In the genomic region with DNA sequence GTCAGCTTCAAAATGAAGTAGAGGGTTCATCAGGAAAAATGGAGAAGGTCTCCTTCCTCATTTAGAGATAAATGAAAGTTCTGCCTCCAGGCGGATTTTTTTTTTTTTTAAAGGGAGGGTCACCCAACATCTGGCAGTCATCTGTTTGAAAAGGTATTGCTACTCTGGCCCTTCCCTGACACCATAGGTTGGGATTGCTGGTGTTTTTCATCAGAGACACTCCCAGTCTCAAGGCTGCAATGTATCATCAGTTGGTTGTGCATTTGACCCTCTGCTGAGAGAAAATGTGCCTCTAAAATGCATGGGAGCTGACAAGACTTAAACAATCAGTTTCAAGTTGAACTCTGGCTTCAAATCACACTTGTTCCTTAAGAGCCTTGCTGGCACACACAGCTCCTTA, we compare ENCODE assay signal across 23 mouse cellular contexts.
A peak's percentile ranks its signal among the peaks of the same experiment; 100 is the strongest.
DNase-seq lines count a peak whose midpoint lies in the region; TF ChIP-seq lines count a peak whose summit lies in the region.
"Had no signal": no experiment of that assay in that cellular context is flagged by ENCODE, and none has a peak within 500 bp of the region (broad histone marks: within the 10 kb centered on the region; RNA-seq: fewer than 3 reads in every experiment).

No protein-coding gene starts in this region.

- no peaks in the 10 kb centered on the region for H3K9me3 ChIP-seq in embryonic facial prominence, embryonic 10.5 days
- H3K9me3 ChIP-seq: embryonic facial prominence, embryonic 13.5 days; forebrain, embryonic 12.5 days; G1E; hindbrain, embryonic 12.5 days; hindbrain, embryonic 15.5 days had no signal

- TF ChIP-seq CTCF in thymus, adult 2 months (IDR thresholded peaks at IDR 0.05; ENCODE audit: borderline replicate concordance, control insufficient read depth, extremely low read depth, insufficient read depth, low read length, poor library complexity): no peak

- no peaks in the 10 kb centered on the region for H3K36me3 ChIP-seq in embryonic facial prominence, embryonic 10.5 days (replicated peaks)
- H3K36me3 ChIP-seq in thymus, adult 2 months (ENCODE audit: control insufficient read depth, insufficient read depth, low read length): no peaks in the 10 kb centered on the region
- H3K36me3 ChIP-seq: embryonic facial prominence, embryonic 13.5 days; forebrain, embryonic 12.5 days; G1E; hindbrain, embryonic 12.5 days; hindbrain, embryonic 15.5 days had no signal

- 24% methylated on average over 1 of the region's 1 CpGs for WGBS in embryonic facial prominence, embryonic 10.5 days
- 66% methylated on average over 1 of the region's 1 CpGs for whole genome bisulfite sequencing in thymus, adult 2 months

- TF ChIP-seq POLR2A in thymus, adult 2 months (IDR thresholded peaks at IDR 0.05; ENCODE audit: control insufficient read depth, extremely low read depth, insufficient read depth, low read length, poor library complexity): no peak

- DNase-seq in embryo, embryonic 10 days (ENCODE audit: low spot score): peak; percentile 57
- peak; percentile 41 for DNase-seq in embryo, embryonic 11 days
- peak; percentile 9 for DNase-seq in embryonic facial prominence, embryonic 10.5 days (ENCODE audit: low spot score)
- DNase-seq in mesoderm, embryonic 11.5 days (ENCODE audit: low read depth, low spot score): peak; percentile 54
- no peak for DNase-seq in heart, adult 18-20 months
- no peak for DNase-seq in spleen, adult 12 weeks (ENCODE audit: low spot score)
- no peak for DNase-seq in thymus, adult 2 months
- DNase-seq: adrenal gland, adult 2 months; adrenal gland, postnatal 14 days; B cell, adult 2 months; cerebellum, adult 11 months; cerebellum, adult 2 months; cerebellum, adult 9-11 months; cerebellum, postnatal 25 days; gastrocnemius, postnatal 36 days had no signal

- H3K27ac ChIP-seq in embryonic facial prominence, embryonic 10.5 days (replicated peaks): no peak overlapping the region
- H3K27ac ChIP-seq in thymus, adult 2 months (ENCODE audit: control insufficient read depth, insufficient read depth, low read length): no peak overlapping the region
- H3K27ac ChIP-seq: embryonic facial prominence, embryonic 13.5 days; forebrain, embryonic 12.5 days; hindbrain, embryonic 12.5 days; hindbrain, embryonic 15.5 days had no signal

- H3K4me3 ChIP-seq in embryonic facial prominence, embryonic 10.5 days: no peak overlapping the region
- no peak overlapping the region for H3K4me3 ChIP-seq in thymus, adult 2 months (ENCODE audit: control insufficient read depth, insufficient read depth, low read length)
- H3K4me3 ChIP-seq: embryonic facial prominence, embryonic 13.5 days; erythroblast, embryonic 14.5 days; forebrain, embryonic 12.5 days; hindbrain, embryonic 12.5 days; hindbrain, embryonic 15.5 days had no signal

- H3K27me3 ChIP-seq in embryonic facial prominence, embryonic 10.5 days (replicated peaks; ENCODE audit: low read depth, poor library complexity, severe bottlenecking): no peaks in the 10 kb centered on the region
- H3K27me3 ChIP-seq in thymus, adult 2 months (ENCODE audit: control insufficient read depth, insufficient read depth, low read length): no peaks in the 10 kb centered on the region
- H3K27me3 ChIP-seq: CH12.LX; embryonic facial prominence, embryonic 13.5 days; forebrain, embryonic 12.5 days; hindbrain, embryonic 12.5 days; hindbrain, embryonic 15.5 days; Patski had no signal

- H3K4me1 ChIP-seq in embryonic facial prominence, embryonic 10.5 days: peaks cover 3% of the 10 kb centered on the region; the same call in 1 of the 2 replicates
- H3K4me1 ChIP-seq in thymus, adult 2 months (replicated peaks; ENCODE audit: control insufficient read depth, insufficient read depth, low read length): no peaks in the 10 kb centered on the region
- H3K4me1 ChIP-seq: embryonic facial prominence, embryonic 13.5 days; forebrain, embryonic 12.5 days; hindbrain, embryonic 12.5 days; hindbrain, embryonic 15.5 days had no signal

Comparison
In these comparisons a context has a peak if more than half of its experiments do, and no peak if none do; other contexts are left out.
1. DNase-seq: peak in embryo, embryonic 10 days (single experiment), embryo, embryonic 11 days (single experiment), embryonic facial prominence, embryonic 10.5 days (single experiment) and mesoderm, embryonic 11.5 days (single experiment); none in heart, adult 18-20 months (0 of 2), spleen, adult 12 weeks (single experiment) and thymus, adult 2 months (single experiment).